Mouse (Mus musculus) E14TG2a.4 (cell line): ENCODE results near the gene Fam83d.

Experiments used
- CTCF ChIP-seq: conservative IDR thresholded peaks from 2 replicates; pipeline ENCODE4 v1.5.1; 2014; ENCODE audit warnings: low read length
- NANOG ChIP-seq: IDR thresholded peaks from 2 replicates; pipeline ENCODE4 v1.6.1; 2014; ENCODE audit warnings: borderline replicate concordance, low read length, mixed read lengths

GRCm38 (mm10) chr2:158733914-158734313, 34.0 kb upstream of the Fam83d start:
- TF ChIP-seq CTCF (no peak), NANOG (no peak)
